Mouse (Mus musculus) limb, embryonic 12.5 days (tissue): ENCODE results near the gene Upf2. TPM values are rescaled to one million over a fixed set of nuclear protein-coding genes. Genes with fewer than 3 reads are reported as not detected.
"Not testable (repeated sequence)": the region's sequence is repeated elsewhere in the genome, so short reads cannot be mapped to it uniquely, and the experiment has no call there.

Experiments
- ATAC-seq: fragments of 200-750 bp; cut with Nextera tagmentation; 2 replicates; pipeline ENCODE4 v1.8.0; 2017; ENCODE audit warnings: low read depth, moderate TSS enrichment; ENCODE audit not compliant: insufficient number of reproducible peaks, insufficient read depth, low FRiP score, low TSS enrichment
- H3K27ac ChIP-seq: fragments of 300-500 bp; sonication (generic); 2 replicates; pipeline ENCODE4 v1.5.1; 2016; ENCODE audit warnings: mild to moderate bottlenecking, moderate library complexity
- H3K27me3 ChIP-seq: fragments of 300-500 bp; sonication (generic); 2 replicates; pipeline ENCODE4 v1.6.1; 2016; ENCODE audit warnings: mild to moderate bottlenecking, moderate library complexity
- H3K36me3 ChIP-seq: fragments of 300-500 bp; sonication (generic); 2 replicates; pipeline ENCODE4 v1.6.1; 2016; ENCODE audit warnings: mild to moderate bottlenecking, moderate library complexity
- H3K4me1 ChIP-seq: fragments of 300-500 bp; sonication (generic); replicated peaks from 2 replicates; pipeline ENCODE4 v1.6.1; 2016
- H3K4me2 ChIP-seq: fragments of 300-500 bp; sonication (generic); 2 replicates; pipeline ENCODE4 v1.6.1; 2016; ENCODE audit warnings: mild to moderate bottlenecking, moderate library complexity
- H3K4me3 ChIP-seq: fragments of 300-500 bp; sonication (generic); replicated peaks from 2 replicates; pipeline ENCODE4 v1.5.1; 2016; ENCODE audit warnings: mild to moderate bottlenecking
- H3K9ac ChIP-seq: fragments of 300-500 bp; sonication (generic); replicated peaks from 2 replicates; pipeline ENCODE4 v1.6.1; 2016; ENCODE audit warnings: mild to moderate bottlenecking, moderate library complexity
- H3K9me3 ChIP-seq: fragments of 300-500 bp; sonication (generic); 2 replicates; pipeline ENCODE4 v1.6.1; 2016; ENCODE audit warnings: mild to moderate bottlenecking, moderate library complexity
- WGBS: fragments of 180-500 bp; shearing (Covaris S2); methylation state at CpG from one replicate; pipeline ENCODE4 v1.1.7; 2016; 5-methylcytosine and 5-hydroxymethylcytosine counted together
- polyA plus RNA-seq: library from polyadenylated mRNA; unstranded; fragments of >200 nt; fragmentation: Nextera tagmentation; extraction: Ambion mirVana; gene quantifications from 2 replicates; pipeline ENCODE4 v1.2.1, GENCODE M21; 2016

Upf2 gene
- polyA plus RNA-seq, 1 experiment from 2014 or later, result 14.5 TPM

DNA sequence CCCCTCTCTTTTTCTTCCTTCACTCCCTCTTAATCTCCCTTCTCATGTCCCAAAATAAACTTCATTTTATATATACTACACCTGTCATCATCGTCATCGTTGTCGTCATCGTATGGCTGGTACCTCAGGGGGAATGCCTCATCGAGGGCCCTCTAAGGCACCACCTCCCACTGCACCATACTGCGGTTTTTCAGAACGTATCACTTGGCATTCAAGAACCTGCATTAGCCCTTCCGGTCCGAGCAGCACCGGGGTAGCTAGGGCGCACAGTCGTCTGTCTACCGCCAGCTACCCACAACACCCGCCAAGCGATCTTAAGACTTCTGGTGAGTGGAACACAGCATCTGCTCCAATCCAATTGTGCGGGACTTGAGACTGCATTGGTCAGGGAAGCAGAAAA is 138.7 kb downstream of the Upf2 start:
- not testable (repeated sequence) for H3K9ac ChIP-seq, ATAC-seq, H3K4me2 ChIP-seq, H3K36me3 ChIP-seq, H3K27ac ChIP-seq, H3K4me3 ChIP-seq, H3K27me3 ChIP-seq, H3K9me3 ChIP-seq
- WGBS, result 82% methylated on average over 16 of the region's 16 CpGs
- H3K4me1 ChIP-seq, result peaks cover 19% of the 10 kb centered on the region

DNA sequence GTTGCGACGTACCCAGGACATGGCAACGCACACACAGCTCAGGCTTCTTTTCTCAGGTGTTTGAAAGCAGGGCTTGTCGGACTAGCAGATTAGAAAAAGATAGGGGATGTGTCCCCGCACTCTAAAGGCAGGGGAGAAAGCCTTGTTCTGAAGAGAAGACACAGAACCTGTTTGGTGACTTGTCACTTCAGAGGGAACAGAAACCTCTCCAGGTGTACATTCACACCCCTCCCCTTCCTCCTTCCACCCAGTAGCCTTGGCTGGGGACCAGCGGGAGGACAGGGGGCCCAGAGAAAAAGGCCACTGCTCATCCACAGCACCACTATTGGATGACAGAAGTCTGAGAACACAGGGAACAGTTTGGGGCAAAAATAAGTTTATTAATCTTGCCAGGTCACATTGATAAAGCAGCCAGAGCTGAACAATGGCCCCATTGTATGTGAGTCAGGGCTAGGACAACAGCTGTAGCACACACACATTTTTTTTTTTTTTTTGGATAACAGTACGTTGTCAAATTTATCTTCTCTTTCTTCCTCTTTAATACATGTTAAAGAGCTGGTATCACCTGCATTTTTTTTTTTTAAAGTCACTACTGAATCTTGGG is 145.9 kb downstream of the Upf2 start:
- peaks cover 24% of the 10 kb centered on the region for H3K4me1 ChIP-seq
- no peak for ATAC-seq

GRCm38 (mm10) chr2:6098924-6099323 is 147.7 kb downstream of the Upf2 start:
- H3K4me1 ChIP-seq, result peaks cover 24% of the 10 kb centered on the region
- no peak overlapping the region for H3K4me3 ChIP-seq
- WGBS, result 12% methylated on average over 6 of the region's 6 CpGs
- H3K4me2 ChIP-seq, result peak overlapping the region; percentile 8; the same call in 1 of the 2 replicates
- no peaks in the 10 kb centered on the region; the same call in 1 of the 2 replicates for H3K9me3 ChIP-seq
- H3K27ac ChIP-seq, result no peak overlapping the region
- H3K36me3 ChIP-seq, result no peaks in the 10 kb centered on the region
- no peak; the same call in 1 of the 2 replicates for ATAC-seq
- H3K9ac ChIP-seq, result no peak overlapping the region
- peaks cover 33% of the 10 kb centered on the region for H3K27me3 ChIP-seq

More for the DNA sequence above, 145.9 kb downstream of the Upf2 start:
- no peak overlapping the region for H3K27ac ChIP-seq
- no peak overlapping the region for H3K4me3 ChIP-seq
- no peak overlapping the region for H3K4me2 ChIP-seq
- WGBS, result 70% methylated on average over 7 of the region's 7 CpGs
- no peak overlapping the region for H3K9ac ChIP-seq
- peaks cover 26% of the 10 kb centered on the region for H3K27me3 ChIP-seq
- H3K9me3 ChIP-seq, result no peaks in the 10 kb centered on the region
- H3K36me3 ChIP-seq, result no peaks in the 10 kb centered on the region

DNA sequence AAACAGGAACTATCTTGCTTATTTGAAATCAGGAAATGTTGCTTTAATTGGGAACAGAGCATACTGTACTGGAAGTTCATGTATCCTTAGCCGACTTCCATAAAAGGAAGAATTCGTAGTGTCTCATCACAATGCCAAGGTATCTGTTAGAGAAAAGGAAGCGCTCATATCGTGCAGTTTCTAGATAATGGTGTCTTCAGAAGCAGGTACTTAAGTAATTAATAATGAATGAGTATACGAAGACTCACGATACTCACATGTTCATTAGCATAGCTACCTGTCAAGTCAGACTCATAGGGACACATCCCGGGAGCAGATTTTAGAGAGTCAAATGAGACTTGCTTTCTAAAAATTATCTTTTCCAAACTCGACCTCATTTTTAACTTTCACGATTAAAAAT is 148.2 kb downstream of the Upf2 start:
- no peaks in the 10 kb centered on the region; the same call in 1 of the 2 replicates for H3K9me3 ChIP-seq
- 72% methylated on average over 9 of the region's 9 CpGs for WGBS
- H3K36me3 ChIP-seq, result no peaks in the 10 kb centered on the region
- no peak overlapping the region for H3K4me2 ChIP-seq
- no peak overlapping the region for H3K27ac ChIP-seq
- H3K4me3 ChIP-seq, result no peak overlapping the region
- no peak for ATAC-seq
- H3K4me1 ChIP-seq, result peaks cover 24% of the 10 kb centered on the region
- peaks cover 33% of the 10 kb centered on the region for H3K27me3 ChIP-seq
- no peak overlapping the region for H3K9ac ChIP-seq

GRCm38 (mm10) chr2:6100027-6100749 is 148.9 kb downstream of the Upf2 start:
- 8% methylated on average over 51 of the region's 51 CpGs for WGBS
- H3K9me3 ChIP-seq, result no peaks in the 10 kb centered on the region; the same call in 1 of the 2 replicates
- no peak overlapping the region for H3K27ac ChIP-seq
- peak overlapping the region; percentile 47 for H3K4me3 ChIP-seq
- H3K4me1 ChIP-seq, result peaks cover 24% of the 10 kb centered on the region
- peak overlapping the region; percentile 91 for H3K4me2 ChIP-seq
- H3K27me3 ChIP-seq, result peaks cover 33% of the 10 kb centered on the region
- H3K9ac ChIP-seq, result peak overlapping the region; percentile 61
- ATAC-seq, result peak; percentile 61; the same call in 1 of the 2 replicates
- H3K36me3 ChIP-seq, result no peaks in the 10 kb centered on the region

GRCm38 (mm10) chr2:6100755-6101154 is 149.5 kb downstream of the Upf2 start:
- WGBS, result 38% methylated on average over 20 of the region's 20 CpGs
- Histone ChIP-seq H3K4me3 (peak overlapping the region; percentile 47), H3K9me3 (no peaks in the 10 kb centered on the region; the same call in 1 of the 2 replicates), H3K9ac (peak overlapping the region; percentile 61; the same call in 1 of the 2 replicates), H3K4me2 (peak overlapping the region; percentile 91), H3K27me3 (peaks cover 33% of the 10 kb centered on the region), H3K27ac (no peak overlapping the region), H3K36me3 (no peaks in the 10 kb centered on the region), H3K4me1 (peaks cover 24% of the 10 kb centered on the region)
- ATAC-seq, result no peak

DNA sequence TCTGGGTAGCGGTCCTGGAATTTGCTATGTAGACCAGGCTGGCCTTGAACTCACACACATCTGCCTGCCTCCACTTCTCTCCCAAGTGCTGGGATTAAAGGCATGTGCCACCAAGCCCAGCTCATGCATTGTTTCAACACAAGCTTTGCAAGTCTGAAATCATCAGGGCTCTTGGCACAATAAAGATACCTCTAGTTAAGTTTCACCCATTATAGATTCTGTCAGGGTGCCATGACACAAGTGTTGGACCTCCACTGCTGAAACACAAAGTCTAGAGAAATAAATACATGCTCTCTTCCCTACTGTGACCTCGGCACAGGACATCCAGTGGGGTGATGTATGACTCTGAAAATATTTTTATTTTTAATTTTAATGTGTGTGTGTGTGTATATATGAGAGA is 154.2 kb downstream of the Upf2 start:
- Histone ChIP-seq H3K4me2 (no peak overlapping the region), H3K27me3 (peaks cover 24% of the 10 kb centered on the region), H3K27ac (no peak overlapping the region), H3K4me1 (peaks cover 6% of the 10 kb centered on the region), H3K9ac (no peak overlapping the region), H3K4me3 (no peak overlapping the region), H3K9me3 (no peaks in the 10 kb centered on the region; the same call in 1 of the 2 replicates), H3K36me3 (no peaks in the 10 kb centered on the region)
- 93% methylated on average over 2 of the region's 2 CpGs for WGBS
- ATAC-seq, result no peak

Other genes with a start within 250 kb of the Upf2 start
- 1.1 TPM in 2 replicates for gene Camk1d, start 237.0 kb upstream of the Upf2 start, polyA plus RNA-seq
- gene Nudt5, start 106.5 kb upstream of the Upf2 start, polyA plus RNA-seq, result 91.8 and 93.2 TPM in 2 replicates
- gene Cdc123, start 106.3 kb upstream of the Upf2 start, polyA plus RNA-seq, result 366 and 371 TPM in 2 replicates
- gene Gm13199, start 88.5 kb upstream of the Upf2 start, polyA plus RNA-seq, result 1.8 and 3.7 TPM in 2 replicates
- gene Sec61a2, start 56.0 kb upstream of the Upf2 start, polyA plus RNA-seq, result 97.0 and 104 TPM in 2 replicates
- 5.8 and 8.5 TPM in 2 replicates for gene Dhtkd1, start 8.7 kb upstream of the Upf2 start, polyA plus RNA-seq
- gene Proser2, start 178.7 kb downstream of the Upf2 start, polyA plus RNA-seq, result 6.4 and 6.8 TPM in 2 replicates